Comparison of ENCODE assay signal across 8 mouse cellular contexts in the genomic region with DNA sequence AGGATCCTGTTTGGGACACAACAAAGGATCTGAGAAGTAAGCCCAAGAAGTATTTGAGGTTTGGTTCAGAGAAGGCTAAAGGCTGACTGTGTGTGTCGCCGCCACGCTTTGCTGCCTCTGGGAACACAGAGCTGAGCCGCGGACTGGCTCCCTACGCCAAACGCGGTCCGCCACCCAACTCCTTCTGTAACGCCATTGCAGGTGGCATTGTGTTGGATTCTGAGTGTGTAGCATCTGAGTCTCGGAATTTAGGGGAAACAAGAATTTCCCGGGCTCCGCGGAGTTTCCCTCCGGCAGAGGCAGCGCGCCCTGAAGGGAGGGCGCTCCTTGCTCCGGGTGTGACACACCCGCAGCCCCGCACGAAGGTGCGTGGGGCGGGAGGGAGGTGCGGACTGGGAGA. TPM values are rescaled to one million over a fixed set of nuclear protein-coding genes. Genes with fewer than 3 reads are reported as not detected.
A peak's percentile ranks its signal among the peaks of the same experiment; 100 is the strongest.
DNase-seq lines count a peak whose midpoint lies in the region; ATAC-seq and TF ChIP-seq lines count a peak whose summit lies in the region.

No protein-coding gene starts in this region.

- peaks cover 22% of the 10 kb centered on the region for H3K27me3 ChIP-seq in embryonic facial prominence, embryonic 13.5 days
- H3K27me3 ChIP-seq in hindbrain, embryonic 13.5 days: peaks cover 31% of the 10 kb centered on the region
- H3K27me3 ChIP-seq in midbrain, embryonic 13.5 days: peaks cover 45% of the 10 kb centered on the region

- H3K9ac ChIP-seq in embryonic facial prominence, embryonic 13.5 days: peak overlapping the region; percentile 87
- H3K9ac ChIP-seq in hindbrain, embryonic 13.5 days: peak overlapping the region; percentile 87
- H3K9ac ChIP-seq in midbrain, embryonic 13.5 days (replicated peaks): peak overlapping the region; percentile 83

- H3K4me3 ChIP-seq in lung, adult 2 months (replicated peaks; ENCODE audit: extremely low read depth, low read depth, low read length): peak overlapping the region; percentile 81
- H3K4me3 ChIP-seq in embryonic facial prominence, embryonic 13.5 days: peak overlapping the region; percentile 74
- H3K4me3 ChIP-seq in hindbrain, embryonic 13.5 days: peak overlapping the region; percentile 79
- H3K4me3 ChIP-seq in midbrain, embryonic 13.5 days (replicated peaks): peak overlapping the region; percentile 70

- no peaks in the 10 kb centered on the region for H3K9me3 ChIP-seq in embryonic facial prominence, embryonic 13.5 days
- no peaks in the 10 kb centered on the region for H3K9me3 ChIP-seq in hindbrain, embryonic 13.5 days
- no peaks in the 10 kb centered on the region for H3K9me3 ChIP-seq in midbrain, embryonic 13.5 days

- TF ChIP-seq POLR2A in lung, adult 2 months (IDR thresholded peaks at IDR 0.05; ENCODE audit: borderline replicate concordance, extremely low read depth, low read depth, low read length): no peak

- peak overlapping the region; percentile 92 for H3K4me2 ChIP-seq in embryonic facial prominence, embryonic 13.5 days
- peak overlapping the region; percentile 86 for H3K4me2 ChIP-seq in hindbrain, embryonic 13.5 days
- H3K4me2 ChIP-seq in midbrain, embryonic 13.5 days (replicated peaks): peak overlapping the region; percentile 98

- H3K36me3 ChIP-seq in embryonic facial prominence, embryonic 13.5 days: no peaks in the 10 kb centered on the region
- no peaks in the 10 kb centered on the region for H3K36me3 ChIP-seq in hindbrain, embryonic 13.5 days
- no peaks in the 10 kb centered on the region for H3K36me3 ChIP-seq in midbrain, embryonic 13.5 days

- no peak for DNase-seq in lung, adult 2 months
- DNase-seq in lung, postnatal 10 days: no peak
- no peak for DNase-seq in MN1 (ENCODE audit: low spot score)
- no peak for DNase-seq in layer of hippocampus, postnatal 14 days (ENCODE audit: low spot score in 2 of 2)
- DNase-seq in urinary bladder, postnatal 25 days (ENCODE audit: low spot score): no peak

- no peak for ATAC-seq in embryonic facial prominence, embryonic 13.5 days (ENCODE audit: insufficient number of reproducible peaks, insufficient read depth, low FRiP score, low TSS enrichment, low read depth)
- no peak for ATAC-seq in hindbrain, embryonic 13.5 days (ENCODE audit: low FRiP score)
- ATAC-seq in midbrain, embryonic 13.5 days: peak; percentile 21; the same call in 1 of the 2 replicates

- H3K27ac ChIP-seq in embryonic facial prominence, embryonic 13.5 days: peak overlapping the region; percentile 88
- H3K27ac ChIP-seq in hindbrain, embryonic 13.5 days: peak overlapping the region; percentile 94
- H3K27ac ChIP-seq in midbrain, embryonic 13.5 days: peak overlapping the region; percentile 82

- 1% methylated on average over 25 of the region's 25 CpGs for WGBS in lung, adult 2 months
- 1% methylated on average over 22 of the region's 25 CpGs for WGBS in embryonic facial prominence, embryonic 13.5 days
- under 1% methylated on average over 25 of the region's 25 CpGs for WGBS in hindbrain, embryonic 13.5 days
- under 1% methylated on average over 25 of the region's 25 CpGs for WGBS in midbrain, embryonic 13.5 days

- no peak for TF ChIP-seq CTCF in lung, adult 2 months (IDR thresholded peaks at IDR 0.05; ENCODE audit: insufficient read depth, low read length)

- peaks cover 8% of the 10 kb centered on the region; the same call in 1 of the 2 replicates for H3K4me1 ChIP-seq in lung, adult 2 months (ENCODE audit: control insufficient read depth, insufficient read depth, low read length)
- peaks cover 39% of the 10 kb centered on the region for H3K4me1 ChIP-seq in embryonic facial prominence, embryonic 13.5 days
- H3K4me1 ChIP-seq in hindbrain, embryonic 13.5 days (replicated peaks): peaks cover 42% of the 10 kb centered on the region
- peaks cover 60% of the 10 kb centered on the region for H3K4me1 ChIP-seq in midbrain, embryonic 13.5 days (replicated peaks)

RNA-seq across cellular contexts. Expression of gene Nrp2, which starts 0.3 kb away (rescaled TPM):
- polyA plus RNA-seq in lung, adult 2 months (2012; rRNA removed): 21.6 and 27.8 TPM in 2 replicates
- polyA plus RNA-seq in embryonic facial prominence, embryonic 13.5 days (2015; fragmentation: Nextera tagmentation; extraction: Ambion mirVana): 48.3 and 51.3 TPM in 2 replicates
- polyA plus RNA-seq in hindbrain, embryonic 13.5 days (2015; fragmentation: Nextera tagmentation; extraction: Ambion mirVana): 34.8 and 35.7 TPM in 2 replicates
- 15.9 and 18.7 TPM in 2 replicates for polyA plus RNA-seq in midbrain, embryonic 13.5 days (2015; fragmentation: Nextera tagmentation; extraction: Ambion mirVana)
- total RNA-seq in layer of hippocampus, postnatal 14 days (2021): 10 to 100 TPM; 70.2 to 79.5 TPM
